Mouse (Mus musculus) inflammation-experienced regulatory T-cells, adult 6 months (primary cell): Measurements from ENCODE around the gene Acaa1b. TPM values are rescaled to one million over a fixed set of nuclear protein-coding genes. Genes with fewer than 3 reads are reported as not detected.

Source experiments
- ATAC-seq: one replicate; pipeline ENCODE4 v1.8.0; 2017
- polyA plus RNA-seq, 3 experiments: library from polyadenylated mRNA; unstranded; fragments of 100-300 nt; shearing (Covaris generic); gene quantifications; one replicate each; pipeline ENCODE4 v1.2.1; 2017

Acaa1b gene
- not detected for polyA plus RNA-seq

GRCm38 (mm10) chr9:119156278-119157201, at the start of gene Acaa1b:
TSS of gene Acaa1b (minus strand) at chr9:119157093.
- ATAC-seq = no peak

DNA sequence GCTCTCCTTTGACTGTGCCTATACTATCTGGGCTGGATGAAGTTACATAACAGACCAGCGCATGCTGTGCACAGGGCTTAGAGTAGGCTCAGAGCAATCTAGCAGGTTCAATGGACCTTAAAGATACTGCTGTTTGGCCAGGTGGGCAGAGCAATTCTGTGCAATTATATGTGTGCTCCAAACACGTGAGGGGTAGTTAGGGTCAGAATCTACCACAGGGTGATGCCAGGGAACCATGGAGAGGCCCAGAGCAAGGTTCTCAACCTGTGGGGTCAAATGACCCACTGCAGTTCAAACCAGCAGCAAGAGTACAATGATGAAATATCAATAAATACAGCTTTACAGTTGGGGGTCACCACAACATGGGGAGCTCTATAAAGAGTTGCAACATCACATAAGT, 49.8 kb upstream of the Acaa1b start:
- ATAC-seq = no peak

DNA sequence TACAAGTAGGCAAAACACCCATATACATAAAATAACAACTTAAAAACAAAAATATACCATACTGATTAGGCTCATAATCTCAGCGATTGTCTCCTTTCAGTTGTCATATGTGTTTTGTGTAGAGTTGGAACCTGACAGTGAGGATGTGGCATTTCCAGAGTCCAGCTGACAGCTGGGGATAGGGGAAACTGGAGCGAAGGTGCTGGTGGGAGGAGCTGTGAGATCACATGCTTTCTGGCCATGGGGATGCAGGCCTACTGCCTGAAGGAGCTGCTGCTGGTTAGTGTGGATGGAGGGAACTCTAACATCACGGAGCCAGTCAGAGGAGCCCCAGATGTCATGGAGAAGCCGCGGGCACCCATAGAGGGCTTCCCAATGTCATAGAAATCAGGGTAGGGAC, 48.9 kb upstream of the Acaa1b start:
- ATAC-seq = no peak

GRCm38 (mm10) chr9:119203617-119204016, 46.7 kb upstream of the Acaa1b start:
- ATAC-seq = no peak

DNA sequence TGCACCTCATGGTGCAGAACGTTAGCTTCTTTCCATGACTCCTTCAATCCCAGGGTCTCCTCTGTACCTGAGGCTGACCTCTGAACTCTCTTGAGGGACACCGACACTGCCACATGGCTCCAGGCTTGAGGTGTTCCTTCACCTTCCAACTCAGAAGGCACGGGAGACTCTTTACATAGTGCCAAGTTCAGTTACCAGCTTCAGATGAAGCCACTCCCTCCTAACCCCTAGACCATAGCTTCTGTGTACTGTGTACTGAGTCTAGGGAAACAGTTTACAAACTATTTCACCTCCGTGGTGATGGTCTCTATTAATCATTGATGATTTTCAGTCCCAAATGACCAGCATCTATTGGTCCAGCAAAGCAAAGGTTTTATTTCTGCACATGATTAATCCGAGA, 44.8 kb upstream of the Acaa1b start:
- no peak for ATAC-seq

GRCm38 (mm10) chr9:119199151-119199861, 42.4 kb upstream of the Acaa1b start:
- ATAC-seq = no peak

DNA sequence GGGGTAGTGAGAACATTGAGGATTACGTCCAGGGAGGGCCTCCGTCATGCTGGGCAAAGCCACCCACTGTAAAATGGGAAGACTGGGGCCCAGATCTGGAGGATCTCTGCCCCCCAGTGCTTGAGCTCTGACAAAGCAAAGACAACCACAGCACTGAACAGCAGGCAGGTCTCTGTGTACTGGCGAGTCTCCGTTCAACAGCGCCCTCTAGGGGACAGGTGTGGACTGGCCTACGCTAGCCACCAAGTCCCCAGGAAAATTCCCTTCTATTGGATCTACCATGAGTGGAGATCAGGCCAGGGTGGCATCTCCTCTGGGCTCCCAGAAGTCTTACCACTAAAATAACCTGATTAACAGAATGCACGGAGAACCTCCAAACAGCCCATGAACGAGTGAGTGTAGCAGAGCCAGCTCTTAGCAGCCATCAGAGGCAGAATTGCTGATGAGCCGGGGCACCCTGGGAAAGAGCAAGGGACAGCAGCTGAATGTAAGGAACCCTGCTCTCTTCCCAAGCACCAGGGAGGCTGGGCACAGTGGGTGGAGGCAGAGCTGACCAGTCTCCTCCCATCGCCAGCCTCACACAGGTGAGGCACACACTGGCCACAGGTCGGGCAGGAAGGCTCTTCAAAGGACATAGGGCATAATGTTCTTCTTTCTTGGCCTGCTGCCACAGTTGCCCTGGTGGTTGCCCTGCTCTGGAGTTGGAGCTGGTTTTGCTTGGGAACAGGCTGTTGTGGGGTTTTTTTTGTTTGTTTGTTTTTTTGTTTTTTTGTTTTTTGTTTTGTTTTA, 35.5 kb upstream of the Acaa1b start:
- no peak for ATAC-seq

DNA sequence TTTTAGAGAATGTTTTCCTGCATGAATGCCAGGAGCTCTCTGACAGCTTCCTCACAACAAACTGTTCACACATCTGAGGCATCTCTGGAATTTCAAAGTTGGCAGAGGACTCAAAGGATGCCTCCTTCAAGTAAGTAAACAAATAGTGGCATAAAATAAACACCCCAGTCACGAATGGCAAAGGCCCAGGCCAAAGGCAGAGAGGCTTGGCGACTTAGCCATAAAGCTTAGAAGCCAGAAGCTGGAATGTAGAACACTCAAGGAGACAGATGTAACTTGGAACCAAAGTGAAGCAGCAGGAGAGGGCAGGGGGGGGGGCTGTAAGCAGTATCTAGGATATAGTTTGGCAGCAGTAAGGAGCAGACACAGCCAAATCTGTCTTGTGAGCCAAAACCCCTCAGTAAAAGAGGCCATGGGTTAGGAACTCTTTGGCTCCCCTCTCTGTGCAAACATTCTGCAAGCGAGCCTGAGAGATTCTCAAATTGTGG, 24.4 kb upstream of the Acaa1b start:
- no peak for ATAC-seq

GRCm38 (mm10) chr9:119179292-119179691, 22.4 kb upstream of the Acaa1b start:
- ATAC-seq = no peak

DNA sequence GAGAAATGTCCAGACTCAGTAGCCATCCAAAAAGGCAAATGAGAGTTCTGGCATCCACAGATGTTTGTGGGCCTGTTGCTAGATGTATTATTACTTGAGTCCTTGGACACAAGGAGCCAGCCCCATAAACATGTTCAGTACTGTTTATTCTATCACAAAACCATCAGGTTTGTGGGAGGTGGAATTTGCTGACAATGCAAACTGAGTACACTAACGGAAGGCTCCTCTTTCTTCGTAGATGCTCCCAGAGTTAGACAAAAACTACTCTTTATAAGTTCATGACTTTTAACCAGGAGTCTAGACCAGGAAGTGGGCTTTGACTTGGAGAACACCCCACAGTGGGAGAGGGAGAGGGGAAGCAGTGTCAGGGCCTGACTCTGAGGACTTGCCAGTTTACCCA, 10.7 kb upstream of the Acaa1b start:
- no peak for ATAC-seq

DNA sequence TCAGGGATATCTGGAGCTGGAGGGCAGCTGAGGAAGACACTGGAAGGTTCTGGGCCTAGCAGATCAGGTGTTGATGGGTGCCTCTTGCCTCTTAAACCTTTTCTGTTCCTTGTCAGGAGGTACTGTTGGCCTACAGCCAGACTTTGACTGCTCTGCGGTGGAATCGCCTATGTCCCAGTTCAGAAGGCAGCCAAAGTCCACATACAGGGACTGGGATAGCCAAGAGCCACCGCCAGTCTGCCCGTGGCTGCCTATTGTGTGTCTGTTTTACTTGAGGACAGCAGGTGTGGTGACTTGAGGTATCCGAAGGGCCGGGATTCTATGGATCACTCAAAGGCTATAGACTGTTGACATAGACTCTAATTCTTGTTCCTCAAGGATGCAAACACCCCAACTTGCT, 8.7 kb upstream of the Acaa1b start:
- no peak for ATAC-seq

- no peak for ATAC-seq
Observed at GRCm38 (mm10) chr9:119164743-119165142, 7.8 kb upstream of the Acaa1b start.

- no peak for ATAC-seq
Observed at GRCm38 (mm10) chr9:119160689-119161088, 3.8 kb upstream of the Acaa1b start.

DNA sequence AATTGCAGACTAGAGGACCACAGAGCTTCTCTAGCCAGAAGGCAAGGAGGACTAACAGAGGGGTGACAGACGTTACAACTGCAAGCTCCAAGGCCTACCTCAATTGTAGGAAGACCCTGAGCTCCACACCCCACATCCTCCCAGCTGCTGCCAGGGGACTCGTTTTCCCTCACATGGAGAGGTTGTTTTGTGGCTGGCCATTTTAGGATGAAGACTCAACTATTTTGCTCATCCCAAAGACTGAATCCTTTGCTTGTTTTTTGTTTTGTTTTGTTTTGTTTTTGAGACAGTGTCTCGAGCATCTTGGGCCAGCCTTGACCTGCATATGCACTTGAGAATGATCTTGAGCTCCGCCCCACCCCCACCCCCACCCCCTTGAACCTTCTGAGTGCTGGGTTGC, 2.0 kb upstream of the Acaa1b start, which contains the start of gene Gm47289:
Gene Gm47289, plus strand, starts transcription at position 301 of the 400 bp plus-strand sequence.
- no peak for ATAC-seq

GRCm38 (mm10) chr9:119155826-119156225, 1.1 kb downstream of the Acaa1b start:
- no peak for ATAC-seq

GRCm38 (mm10) chr9:119155416-119155815, 1.5 kb downstream of the Acaa1b start:
- no peak for ATAC-seq

- no peak for ATAC-seq
Observed at GRCm38 (mm10) chr9:119151751-119152150, 5.1 kb downstream of the Acaa1b start.

DNA sequence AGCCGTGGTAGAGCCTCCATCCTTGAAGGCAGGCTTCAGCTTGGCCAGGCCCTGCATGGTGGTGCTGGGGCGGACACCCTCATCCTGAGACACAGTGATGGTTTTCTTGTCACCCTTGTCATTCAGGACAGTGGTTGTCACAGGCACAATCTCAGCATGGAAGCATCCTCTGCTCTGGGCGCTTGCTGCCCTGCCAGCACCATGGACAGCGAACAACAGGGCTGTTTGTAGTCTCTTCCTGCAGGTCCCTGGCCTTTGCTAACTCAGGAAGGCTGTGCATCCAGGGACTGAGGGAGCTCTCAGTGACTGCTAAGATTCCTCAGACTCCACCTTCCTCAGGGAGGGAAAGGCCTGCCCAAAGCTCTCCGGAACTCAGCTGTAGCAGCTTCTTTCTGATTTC, 7.3 kb downstream of the Acaa1b start:
- ATAC-seq = no peak

- ATAC-seq = no peak
Observed at GRCm38 (mm10) chr9:119146098-119146770, 10.7 kb downstream of the Acaa1b start.

DNA sequence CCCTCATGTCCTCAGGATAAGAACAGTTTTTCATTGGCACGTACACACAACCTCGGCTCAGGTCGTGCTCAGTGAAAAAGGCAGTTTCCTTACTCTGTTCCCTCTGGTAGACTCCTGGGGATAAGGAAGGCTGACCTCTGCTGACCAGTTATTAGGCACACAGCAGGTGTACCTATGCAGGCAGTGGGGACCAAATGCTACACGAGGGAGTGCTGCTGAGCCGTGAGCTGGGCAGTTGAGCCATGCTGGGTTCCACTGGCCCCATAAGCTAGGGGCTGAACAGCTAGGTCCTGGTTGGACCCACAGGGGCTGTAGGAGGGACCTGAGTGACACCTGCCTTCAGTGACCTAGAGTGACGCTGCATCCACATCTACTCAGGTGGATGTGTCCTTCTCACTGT, 11.3 kb downstream of the Acaa1b start:
- no peak for ATAC-seq

- no peak for ATAC-seq
Observed at GRCm38 (mm10) chr9:119145137-119145536, 11.8 kb downstream of the Acaa1b start.

GRCm38 (mm10) chr9:119144696-119145095, 12.2 kb downstream of the Acaa1b start:
- ATAC-seq = no peak
